Mouse (Mus musculus) megakaryocyte-erythroid progenitor cell, adult 5-6 weeks (primary cell): ENCODE measurements at regions not wholly inside any gene's neighbourhood (a gene's known extent, or its start where the extent isn't known, plus 50 kb on each side); places are given as distances from the start of the nearest gene placed in this dataset.
A peak's percentile ranks its signal among the peaks of the same experiment; 100 is the strongest.

Source experiments
- ATAC-seq: replicated peaks from 2 replicates; pipeline ENCODE4 v1.8.0; 2016; ENCODE audit warnings: mild to moderate bottlenecking, inconsistent platforms; ENCODE audit not compliant: severe bottlenecking, poor library complexity, low FRiP score, low TSS enrichment

DNA sequence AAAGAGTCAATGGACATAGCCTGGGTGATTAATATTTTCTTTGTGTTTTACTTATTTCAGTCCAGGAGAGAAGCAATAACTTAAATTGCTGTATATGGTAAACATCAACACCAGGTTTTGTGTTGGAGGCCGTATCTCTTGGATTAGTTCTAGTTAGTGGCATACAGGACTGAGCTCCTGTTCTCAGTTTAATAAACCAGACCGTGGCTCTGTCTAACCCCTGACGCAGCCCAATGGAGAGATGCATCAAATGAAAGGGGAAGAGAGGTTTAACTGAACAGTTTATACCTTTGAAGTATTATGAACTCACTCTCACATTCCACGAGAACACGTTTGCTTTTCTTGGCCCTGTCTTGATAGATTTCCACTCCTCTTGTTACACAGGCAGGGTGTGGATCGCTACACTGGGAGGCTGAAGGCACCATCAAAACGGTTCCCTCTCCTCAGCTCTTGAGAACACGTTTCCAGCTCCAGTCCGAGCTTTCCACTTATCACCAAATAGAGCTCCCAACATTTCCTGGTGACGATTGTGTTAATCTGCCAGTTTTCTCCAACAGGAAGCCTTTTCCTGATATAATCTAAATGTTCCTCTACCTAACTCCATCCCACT lies 54.0 kb upstream of the Cerkl start:
- no peak for ATAC-seq

DNA sequence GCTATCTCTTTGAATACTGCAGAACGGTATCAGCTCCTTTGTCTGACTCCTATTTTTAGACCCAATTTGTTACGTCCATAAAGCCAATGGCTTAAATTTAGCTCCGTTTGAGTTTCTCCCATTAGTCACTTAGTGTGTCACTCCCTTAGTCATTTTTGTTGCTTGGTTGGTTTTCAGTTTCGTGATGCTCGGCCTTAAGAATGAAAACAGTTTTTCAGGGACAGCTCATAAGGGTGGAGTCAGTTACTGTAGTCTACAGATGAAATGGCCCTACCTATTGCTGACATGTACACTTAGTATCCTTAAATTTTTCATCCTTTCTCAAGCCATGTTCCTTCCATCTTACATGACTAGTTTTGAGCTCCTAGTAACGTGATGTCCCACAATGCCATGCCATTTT lies 54.5 kb upstream of the Cerkl start:
- no peak for ATAC-seq

DNA sequence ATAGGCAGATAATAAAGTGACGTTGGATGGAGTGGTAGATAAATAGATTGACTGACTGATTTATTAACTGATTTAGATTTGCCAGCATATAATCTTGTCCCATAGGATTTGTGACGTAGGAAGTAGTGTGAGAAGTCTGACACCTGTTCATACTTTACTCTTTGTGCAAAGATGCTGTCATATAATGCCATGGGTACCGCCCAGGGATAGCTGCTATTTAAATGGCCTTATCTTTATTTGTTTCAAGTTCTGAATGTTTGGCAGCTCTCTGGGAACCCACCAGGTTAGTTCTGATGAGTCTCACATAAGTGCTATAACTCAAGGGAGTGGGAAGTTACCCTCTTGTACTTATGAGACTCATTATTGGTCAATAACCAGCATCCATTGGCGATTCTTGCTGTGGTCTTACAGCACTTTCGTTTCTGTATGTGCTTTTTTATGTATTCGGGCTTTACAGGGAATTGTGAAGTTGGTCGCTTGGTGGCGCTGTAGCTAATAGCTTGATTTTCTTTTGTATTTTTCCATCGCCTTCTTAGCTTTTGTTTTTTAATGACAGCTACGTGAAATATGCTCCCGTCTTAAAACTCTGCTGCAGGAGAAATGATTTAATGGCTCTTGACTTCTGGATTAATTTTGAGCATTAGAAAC lies 55.2 kb upstream of the Cerkl start:
- peak; percentile 84 for ATAC-seq

DNA sequence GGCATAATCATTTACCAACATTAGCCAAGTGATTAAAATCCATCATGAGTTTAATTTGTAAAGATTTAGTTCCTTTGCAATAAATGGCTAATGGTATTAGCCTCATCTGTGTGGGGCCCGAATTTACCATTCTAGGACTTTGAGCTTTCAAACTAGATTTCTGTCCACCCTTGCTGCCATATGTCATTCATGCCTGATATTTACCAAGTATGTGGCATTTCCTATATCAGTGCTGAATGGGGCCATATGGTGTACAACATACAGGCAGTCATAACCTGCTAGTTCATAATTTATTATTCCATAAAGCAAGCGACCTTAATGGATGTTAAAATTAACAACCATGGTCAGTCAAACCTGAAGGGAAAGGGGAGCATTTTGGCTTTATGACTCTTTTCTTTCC lies 55.8 kb upstream of the Cerkl start:
- ATAC-seq = no peak

DNA sequence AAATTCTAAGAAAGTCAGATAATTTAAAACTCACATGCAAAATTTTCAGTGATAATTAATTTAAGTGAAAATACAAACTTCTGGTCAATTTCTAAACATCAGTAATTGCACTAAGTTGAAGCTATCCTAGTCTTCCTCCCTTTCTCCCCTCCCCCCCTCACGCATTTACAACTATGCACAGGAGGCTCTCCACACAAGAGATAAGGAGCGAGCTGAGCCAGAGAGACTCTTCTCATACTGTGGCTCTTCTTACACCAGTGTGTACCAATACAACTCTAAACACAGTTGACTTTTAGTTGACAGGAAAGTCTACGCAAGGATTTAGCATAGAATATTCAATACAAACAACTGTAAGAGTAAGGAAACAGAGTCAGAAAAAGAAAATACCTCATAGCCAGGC lies 57.1 kb upstream of the Cerkl start:
- peak; percentile 61; the same call in 1 of the 2 replicates for ATAC-seq

DNA sequence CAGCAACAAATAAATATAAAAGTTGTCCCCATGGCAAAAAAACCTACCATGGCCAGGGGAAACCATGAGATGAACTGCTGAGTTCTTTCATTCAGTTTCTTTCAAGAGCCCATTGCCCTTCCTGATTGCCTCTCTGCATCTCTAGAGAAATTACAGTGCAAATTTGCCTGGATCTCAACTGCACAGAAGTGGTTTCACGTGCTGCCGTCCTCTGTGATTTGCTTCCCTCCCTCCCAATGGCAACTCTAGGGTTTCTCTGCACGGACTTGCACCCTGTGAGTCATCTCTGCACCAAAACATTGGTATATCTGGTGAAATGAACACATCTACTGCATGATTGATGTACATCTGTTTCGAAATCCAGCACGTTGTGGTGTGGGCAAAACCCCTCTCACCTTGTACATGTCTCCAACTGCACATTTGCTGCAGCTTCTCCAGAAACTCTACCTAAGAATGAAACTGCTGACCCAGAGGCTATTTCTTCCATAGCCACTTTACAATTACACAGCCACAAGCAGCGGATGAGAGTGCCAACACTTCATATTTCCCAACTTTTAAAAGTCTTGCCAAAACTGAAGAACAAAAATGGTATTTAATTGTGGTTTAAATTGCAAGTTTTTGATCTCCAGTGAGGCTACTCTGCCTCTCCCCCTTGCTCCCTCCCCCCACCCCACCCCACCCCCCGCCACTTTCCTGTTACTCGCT lies 61.6 kb upstream of the Cerkl start:
- ATAC-seq = no peak

DNA sequence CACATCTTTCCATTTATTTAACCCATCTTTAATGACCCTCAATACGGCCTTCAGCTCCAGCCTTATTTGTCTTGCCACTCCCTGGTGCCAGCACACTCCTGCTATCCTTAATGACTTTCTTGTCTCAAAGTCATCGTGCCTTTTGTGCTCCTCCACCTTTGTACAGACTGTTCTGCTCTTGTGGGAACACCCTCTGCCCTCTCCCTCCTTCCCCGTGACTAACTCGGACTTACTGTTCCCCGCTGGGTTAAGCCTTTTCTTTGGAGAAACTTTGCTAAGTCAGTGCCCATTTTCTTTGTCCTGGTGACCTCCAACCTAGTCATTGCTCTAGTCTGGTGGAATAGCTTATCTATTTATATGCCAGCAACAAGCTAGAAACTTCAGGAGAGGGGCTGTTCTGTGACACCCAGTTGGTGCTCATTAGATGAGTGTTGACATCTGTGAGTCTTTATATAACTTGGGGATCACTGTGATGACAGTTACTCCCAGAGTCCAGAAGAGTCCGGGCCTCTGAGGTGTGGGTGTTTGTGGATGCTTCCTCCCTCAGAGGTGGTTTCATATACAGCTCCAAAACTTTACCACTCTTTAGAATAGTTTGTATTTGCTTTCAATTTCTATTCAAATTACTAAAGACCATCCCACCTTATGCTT lies 63.3 kb upstream of the Cerkl start:
- no peak for ATAC-seq

DNA sequence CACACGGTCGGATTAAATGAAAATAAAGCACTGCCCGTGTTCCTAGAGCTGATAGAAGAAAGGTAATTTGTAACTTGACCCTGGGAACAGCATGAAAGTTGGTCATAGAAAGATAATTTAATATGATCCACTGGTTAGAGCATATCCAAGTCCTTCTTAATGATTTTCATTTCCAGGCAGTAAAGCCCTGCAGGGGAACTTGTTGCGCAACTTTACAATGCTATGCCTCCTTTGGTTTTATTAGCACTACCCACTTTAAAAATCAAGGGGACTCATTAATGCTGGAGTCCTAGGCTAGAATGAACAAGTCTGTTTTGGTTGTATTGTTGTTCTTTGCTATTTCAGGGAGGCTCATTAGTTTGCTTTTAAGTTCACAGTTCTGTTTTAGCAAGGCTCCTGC lies 66.9 kb upstream of the Cerkl start:
- ATAC-seq = no peak

DNA sequence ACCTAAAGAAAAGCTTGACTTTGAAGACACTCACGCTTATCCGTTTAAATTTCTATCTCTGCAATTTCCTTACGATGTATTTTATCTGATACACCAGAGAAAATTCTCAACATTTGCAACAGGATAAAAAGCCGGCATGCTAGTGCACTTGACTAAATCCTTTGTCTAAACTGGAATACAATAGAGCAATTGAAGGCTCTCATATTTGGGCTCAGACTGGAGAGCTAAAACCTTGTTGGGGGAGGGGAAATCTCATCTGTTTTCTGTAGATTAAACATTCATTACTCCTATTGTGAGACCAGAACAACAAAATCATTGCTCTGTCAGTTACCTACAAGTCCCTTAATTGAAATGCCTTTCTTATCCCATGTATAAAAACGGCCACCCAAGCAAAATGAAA lies 70.9 kb upstream of the Cerkl start:
- no peak for ATAC-seq

DNA sequence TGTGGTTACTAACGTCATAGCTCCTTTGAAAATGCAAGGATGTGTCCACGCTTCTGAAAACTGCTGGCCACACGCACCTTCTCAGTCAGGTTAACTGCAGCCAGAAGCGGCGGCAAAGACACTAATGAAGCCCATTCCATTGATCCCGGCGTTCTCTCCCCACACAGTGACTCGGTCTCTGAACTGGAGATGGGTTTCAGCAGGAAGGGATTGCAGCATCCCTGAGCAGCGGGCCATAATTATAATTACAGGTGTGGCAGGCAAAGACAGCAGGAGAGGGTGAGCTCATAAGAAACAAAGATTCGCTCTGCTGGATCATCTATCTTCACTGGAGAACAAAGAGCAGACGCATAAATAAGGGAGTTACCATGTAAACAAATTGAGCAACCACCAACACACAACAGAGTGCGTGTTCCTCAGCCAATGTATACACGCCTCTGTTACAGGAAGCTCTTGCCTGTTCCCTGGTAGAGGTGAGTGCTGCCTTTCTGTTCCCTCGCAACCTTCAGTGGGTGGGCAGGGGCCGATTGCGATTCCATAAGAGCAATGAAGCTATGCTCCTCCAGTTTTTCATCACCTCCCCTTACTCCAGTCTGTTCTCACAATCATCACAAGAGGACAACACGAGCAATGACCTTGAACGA lies 71.9 kb upstream of the Cerkl start:
- no peak for ATAC-seq

DNA sequence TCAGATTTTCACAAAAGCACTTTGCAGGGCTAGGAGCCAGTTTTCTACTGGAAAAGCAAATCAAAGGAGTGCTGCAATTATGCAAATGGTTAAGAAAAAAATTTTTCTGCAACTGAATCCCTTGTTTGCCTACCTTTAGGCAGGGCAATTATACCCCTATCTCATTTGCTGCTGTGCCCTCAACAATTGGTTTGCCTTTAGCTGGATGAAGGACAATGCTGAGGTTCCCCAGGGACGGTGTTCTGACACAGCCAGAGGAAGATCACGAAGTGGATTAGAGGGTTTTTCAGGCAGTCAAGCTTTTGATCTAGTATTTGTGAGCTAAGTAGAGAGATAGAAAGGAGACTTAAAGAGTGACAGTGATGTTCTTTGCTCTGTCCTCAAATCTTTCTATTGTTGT lies 72.6 kb upstream of the Cerkl start:
- ATAC-seq = no peak

DNA sequence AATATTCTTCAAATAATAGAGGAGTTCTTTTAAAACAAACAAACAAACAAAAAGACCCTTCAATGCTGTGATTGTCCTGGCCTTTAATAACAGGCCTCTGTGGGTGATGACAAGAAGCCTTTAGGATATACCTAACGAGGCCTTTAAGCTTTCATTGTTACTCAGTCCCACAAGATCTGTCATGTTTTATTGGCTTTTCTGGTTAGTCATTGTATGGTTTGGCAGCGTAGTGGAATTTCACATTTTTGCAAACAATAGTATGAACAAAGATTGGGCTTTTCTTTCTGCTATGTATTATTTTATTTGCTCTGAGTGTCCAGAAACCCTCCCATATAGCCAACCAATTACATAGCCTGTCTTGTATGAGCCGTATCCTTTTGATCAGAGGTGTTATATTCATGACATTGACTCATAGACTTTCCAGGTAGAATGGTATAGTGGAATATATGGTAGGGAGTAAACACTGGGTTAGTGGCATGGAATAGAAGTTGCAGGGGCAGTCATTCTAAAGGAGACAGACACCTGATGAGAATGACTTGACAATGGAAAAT lies 76.1 kb upstream of the Cerkl start:
- no peak for ATAC-seq

DNA sequence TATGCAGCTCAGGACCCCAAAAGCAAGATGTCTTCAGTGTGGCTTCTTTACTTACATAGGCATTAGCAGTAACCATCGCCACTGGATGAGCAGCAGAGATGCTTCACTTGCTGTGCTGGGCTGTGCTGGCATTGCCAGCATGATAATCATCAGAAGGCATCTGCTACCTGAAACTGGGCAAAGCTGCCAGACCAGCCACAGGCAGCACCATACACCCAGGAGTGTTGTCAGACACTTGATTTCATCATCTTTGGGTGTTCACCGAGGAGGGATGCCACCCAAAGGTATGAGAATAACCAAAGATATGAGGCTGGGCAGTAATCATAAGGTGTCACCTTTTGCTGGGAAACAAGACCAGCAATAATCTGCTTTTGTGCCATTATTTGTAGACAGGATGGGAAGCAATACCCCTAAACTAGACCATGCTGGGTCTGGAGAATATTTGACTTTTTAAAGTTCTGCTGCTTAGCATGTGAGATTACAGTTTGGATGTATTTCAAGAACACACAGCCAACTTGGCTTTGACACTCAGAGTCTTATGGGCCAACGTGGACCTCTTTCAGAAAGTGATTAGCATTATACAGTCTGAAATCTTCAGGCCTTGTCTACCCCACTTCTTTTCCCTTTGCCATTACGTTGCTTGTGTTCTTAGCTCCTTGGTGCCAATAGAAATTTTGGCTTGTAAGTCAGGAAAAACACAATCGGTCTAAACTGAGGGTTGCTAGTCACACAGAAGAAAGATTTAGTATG lies 80.7 kb upstream of the Cerkl start:
- no peak for ATAC-seq

DNA sequence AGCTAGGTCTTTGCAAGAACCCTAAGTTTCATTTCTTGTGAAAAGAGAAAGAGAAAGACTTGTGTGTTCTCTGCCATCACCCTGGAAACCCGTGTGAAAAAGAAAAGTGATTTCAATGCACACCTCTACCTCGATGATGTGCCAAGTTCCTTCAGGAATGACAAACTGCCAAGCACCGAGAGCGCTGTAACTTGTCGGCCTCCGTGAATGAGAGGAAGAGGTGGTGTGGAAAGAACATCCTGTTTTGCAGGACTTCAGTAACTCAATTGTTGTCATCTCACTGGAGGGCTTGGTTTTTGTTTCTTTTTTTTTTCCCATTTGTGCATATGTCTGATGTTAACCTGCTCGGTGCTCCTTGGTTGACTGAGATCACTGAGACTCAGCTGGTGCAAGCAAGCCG lies 83.8 kb upstream of the Cerkl start:
- no peak for ATAC-seq

DNA sequence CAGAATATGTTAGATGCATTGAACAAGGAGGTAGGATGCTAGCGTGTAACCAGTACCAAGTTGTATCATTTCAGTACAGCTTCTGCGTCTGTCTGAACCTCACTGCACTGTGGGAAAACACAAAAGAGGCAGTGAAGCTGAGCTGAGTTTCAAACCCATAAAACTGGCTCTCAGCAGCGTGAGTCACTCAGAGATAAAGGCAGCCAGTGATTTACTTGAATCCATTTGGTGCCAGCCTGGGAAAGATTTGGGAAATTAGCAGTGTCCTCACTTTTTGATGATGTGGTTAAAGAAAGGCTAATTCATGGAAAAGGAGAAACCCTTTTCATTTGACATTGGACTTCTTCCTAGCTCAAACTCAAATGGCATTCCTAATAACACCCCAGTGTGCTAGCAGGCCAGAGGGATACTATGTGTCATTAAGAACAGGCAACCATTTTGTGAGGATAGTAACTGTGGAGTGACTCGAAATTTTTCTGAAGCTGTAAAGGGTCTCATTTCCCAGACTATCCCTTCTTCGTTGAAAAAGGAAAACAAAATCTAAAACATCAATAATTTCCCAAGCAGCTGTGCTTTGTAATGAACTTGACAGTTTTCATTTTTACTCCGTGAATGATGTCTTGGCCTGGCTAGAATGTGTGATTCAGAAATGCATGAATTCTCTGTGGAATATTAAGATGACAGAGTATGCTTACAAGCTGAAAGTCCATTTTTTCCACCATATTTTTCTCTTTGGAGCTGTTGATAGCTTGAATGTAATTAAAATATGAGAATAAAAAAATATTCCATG lies 85.8 kb upstream of the Cerkl start:
- no peak for ATAC-seq

DNA sequence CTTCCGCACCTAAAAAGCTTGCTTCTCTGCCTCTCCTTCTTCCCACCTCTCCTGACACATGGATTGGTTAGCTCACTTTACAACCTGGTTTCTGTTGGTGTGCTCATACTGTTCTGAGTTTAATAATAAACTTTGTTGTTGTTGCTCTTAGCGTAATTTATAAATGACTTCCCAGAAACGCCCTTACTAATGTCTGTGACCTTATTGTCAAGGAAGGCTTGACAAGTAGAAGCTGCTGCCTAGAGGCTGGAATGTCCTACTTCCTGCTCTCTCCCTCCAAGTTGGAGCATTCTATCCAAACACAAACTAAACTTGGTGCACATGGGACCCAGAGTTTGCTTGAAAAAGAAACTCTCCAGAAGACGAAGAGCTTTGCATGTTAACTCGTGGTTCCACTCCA lies 86.9 kb upstream of the Cerkl start:
- no peak for ATAC-seq

DNA sequence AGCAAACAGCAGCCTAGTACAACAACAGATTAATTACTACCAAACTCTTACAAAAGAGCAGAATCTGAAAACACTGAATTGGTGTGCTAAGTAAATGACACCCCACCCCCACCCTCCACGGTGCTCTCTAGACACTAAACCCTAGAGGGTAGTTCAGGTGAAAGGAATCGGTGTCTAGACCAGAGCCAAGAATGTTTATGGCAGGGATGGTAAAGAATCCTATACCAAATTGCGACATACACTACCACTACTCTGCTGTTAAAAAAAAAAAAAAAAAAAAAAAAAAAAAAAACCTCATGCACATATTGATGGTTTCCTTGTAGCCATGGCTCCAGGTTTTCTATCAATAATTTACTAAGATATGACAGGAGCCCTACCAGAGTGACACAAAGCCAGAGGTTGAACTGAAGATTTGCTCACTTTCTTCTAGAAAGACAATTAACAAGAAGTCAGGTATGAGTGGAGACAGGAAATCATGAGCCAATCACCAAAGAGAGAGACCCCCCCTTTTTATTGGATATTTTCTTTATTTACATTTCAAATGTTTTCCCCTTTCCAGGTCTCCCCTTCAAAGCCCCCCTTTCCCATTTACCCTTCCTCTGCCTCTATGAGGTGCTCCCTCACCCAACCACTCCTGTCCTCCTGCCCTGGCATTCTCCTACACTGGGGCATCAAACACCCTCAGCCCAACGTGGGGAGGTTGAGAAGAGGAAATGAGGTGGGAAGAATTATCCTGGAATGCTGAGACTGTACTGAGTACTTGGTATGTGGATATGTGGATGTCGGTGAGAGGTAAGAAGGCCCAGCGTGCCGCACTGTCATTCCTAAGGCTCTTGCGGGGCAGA lies 87.6 kb upstream of the Cerkl start:
- no peak for ATAC-seq
